Mouse (Mus musculus): ENCODE results near the gene Tbkbp1. TPM values are rescaled to one million over a fixed set of nuclear protein-coding genes. Genes with fewer than 3 reads are reported as not detected.

The Tbkbp1 gene
- total and polyA plus RNA-seq, 3 experiments: 0.44 to 5.7 (median 3.1) TPM

GRCm38 (mm10) chr11:97187764-97188642 lies 36.7 kb upstream of the Tbkbp1 start, which contains the start of gene Kpnb1 (continued):
- TF ChIP-seq MAZ (IDR thresholded peaks at IDR 0.05; ENCODE audit: low read depth, low read length) (peak; percentile 99), ZKSCAN1 (IDR thresholded peaks at IDR 0.05; ENCODE audit: borderline replicate concordance, low read depth, low read length) (no peak), SMC3 (IDR thresholded peaks at IDR 0.05; ENCODE audit: low read depth, low read length) (no peak), MAFK (IDR thresholded peaks at IDR 0.05; ENCODE audit: insufficient replicate concordance, low read length) (no peak), CTCF (conservative IDR thresholded peaks at IDR 0.05 in 1 of 2, IDR thresholded peaks at IDR 0.05 in 1 of 2; ENCODE audit: low read depth in 2 of 2, low read length in 2 of 2) (no peak), E2F4 (IDR thresholded peaks at IDR 0.05; ENCODE audit: insufficient replicate concordance, low read depth, low read length) (peak; percentile 89; the same call in 1 of the 2 replicates)

- H3K4me2 ChIP-seq (ENCODE audit: insufficient read depth, low read depth, poor library complexity, severe bottlenecking): peak overlapping the region; percentile 91
- no peaks in the 10 kb centered on the region for H3K9me3 ChIP-seq (replicated peaks; ENCODE audit: low read length)
- H3K36me3 ChIP-seq (replicated peaks in 1 of 2; ENCODE audit: control insufficient read depth in 1 of 2, insufficient read depth in 1 of 2, low read length in 1 of 2): peaks cover 26 to 40% of the 10 kb centered on the region in 2 experiments
- H3K27ac ChIP-seq (ENCODE audit: insufficient read depth, low read depth): peak overlapping the region; percentile 88
- H3K9ac ChIP-seq (ENCODE audit: insufficient read depth, low read depth): peak overlapping the region; percentile 98
- H3K4me1 ChIP-seq (ENCODE audit: control insufficient read depth in 1 of 2, insufficient read depth in 2 of 2): peaks cover 12 to 68% of the 10 kb centered on the region in 2 experiments
- peak; percentile 97 for DNase-seq (ENCODE audit: extremely low read depth)
- peaks cover 58% of the 10 kb centered on the region for H3K79me2 ChIP-seq (replicated peaks; ENCODE audit: control insufficient read depth, extremely low read depth, insufficient read depth, poor library complexity, severe bottlenecking)
- no peaks in the 10 kb centered on the region for H3K27me3 ChIP-seq (replicated peaks)
- H3K4me3 ChIP-seq (replicated peaks in 1 of 3; ENCODE audit: low read depth in 2 of 3, low read length in 2 of 3, poor library complexity in 1 of 3): peak overlapping the region; percentile 63 to 86 (median 76)
- dilution Hi-C loops (cut with MboI; ENCODE audit: extremely low pct_ligation_motif_present, extremely low pct_unique_long_range_greater_than_20kb, low sequenced_read_pairs) (no loop called here), in situ Hi-C loops (cut with MboI; ENCODE audit: low pct_ligation_motif_present, low pct_unique_long_range_greater_than_20kb, low sequenced_read_pairs) (no loop called here)
- TF ChIP-seq MAZ (IDR thresholded peaks at IDR 0.05; ENCODE audit: low read depth, low read length) (peak; percentile 98), NELFE (IDR thresholded peaks at IDR 0.05; ENCODE audit: low read depth, low read length) (0 out of 2 replicates have a peak, but pooled peaks have one; percentile 60), USF2 (conservative IDR thresholded peaks at IDR 0.05; ENCODE audit: low read depth, low read length) (no peak), ELF1 (IDR thresholded peaks at IDR 0.05; ENCODE audit: low read depth, low read length) (peak; percentile 78), IRF4 (IDR thresholded peaks at IDR 0.05; ENCODE audit: low read depth, low read length) (peak; percentile 64), MAX (IDR thresholded peaks at IDR 0.05; ENCODE audit: low read length) (peak; percentile 99), KAT2A (IDR thresholded peaks at IDR 0.05; ENCODE audit: insufficient replicate concordance, low read length) (peak; percentile 80), MAFK (IDR thresholded peaks at IDR 0.05; ENCODE audit: insufficient replicate concordance, low read length) (no peak), E2F4 (IDR thresholded peaks at IDR 0.05; ENCODE audit: insufficient replicate concordance, low read depth, low read length) (no peak), CHD2 (IDR thresholded peaks at IDR 0.05; ENCODE audit: low read length) (peak; percentile 97), MEF2A (IDR thresholded peaks at IDR 0.05; ENCODE audit: borderline replicate concordance, low read depth, low read length) (peak; percentile 67; the same call in 1 of the 2 replicates), ZKSCAN1 (IDR thresholded peaks at IDR 0.05; ENCODE audit: borderline replicate concordance, low read depth, low read length) (no peak), TCF12 (IDR thresholded peaks at IDR 0.05; ENCODE audit: low read depth, low read length) (peak; percentile 79), ZC3H11A (IDR thresholded peaks at IDR 0.05; ENCODE audit: low read depth, low read length) (no peak), EP300 (IDR thresholded peaks at IDR 0.05; ENCODE audit: low read length) (no peak), JUN (IDR thresholded peaks at IDR 0.05; ENCODE audit: insufficient read depth, low read depth, low read length) (no peak), MXI1 (IDR thresholded peaks at IDR 0.05; ENCODE audit: low read depth, low read length) (peak; percentile 100), MYC (IDR thresholded peaks at IDR 0.05; ENCODE audit: low read depth, low read length) (peak; percentile 99), ZNF384 (IDR thresholded peaks at IDR 0.05; ENCODE audit: low read depth, low read length) (no peak), JUND (conservative IDR thresholded peaks at IDR 0.05; ENCODE audit: low read depth, low read length) (no peak), SIN3A (IDR thresholded peaks at IDR 0.05; ENCODE audit: low read length) (peak; percentile 99), RCOR1 (conservative IDR thresholded peaks at IDR 0.05; ENCODE audit: low read depth, low read length) (no peak), NRF1 (IDR thresholded peaks at IDR 0.05; ENCODE audit: low read depth, low read length) (peak; percentile 53; the same call in 1 of the 2 replicates), TBP (conservative IDR thresholded peaks at IDR 0.05; ENCODE audit: low read depth, low read length) (no peak; the same call in 1 of the 2 replicates), POLR2AphosphoS2 (IDR thresholded peaks at IDR 0.05; ENCODE audit: low read depth, low read length) (no peak; the same call in 1 of the 2 replicates), SMC3 (IDR thresholded peaks at IDR 0.05; ENCODE audit: low read depth, low read length) (no peak), ETS1 (conservative IDR thresholded peaks at IDR 0.05; ENCODE audit: low read depth, low read length) (no peak; the same call in 1 of the 2 replicates), BHLHE40 (IDR thresholded peaks at IDR 0.05; ENCODE audit: low read depth, low read length) (peak; percentile 29; the same call in 1 of the 2 replicates), ZMIZ1 (IDR thresholded peaks at IDR 0.05; ENCODE audit: low read depth, low read length) (peak; percentile 85; the same call in 1 of the 2 replicates), CHD1 (IDR thresholded peaks at IDR 0.05; ENCODE audit: low read depth, low read length) (no peak; the same call in 1 of the 2 replicates)
These were observed 35.9 kb upstream of the Tbkbp1 start for GRCm38 (mm10) chr11:97186947-97187763.

Measured in CH12.LX (cell line).